Mouse (Mus musculus): ENCODE measurements around the gene Zfhx2.

DNA sequence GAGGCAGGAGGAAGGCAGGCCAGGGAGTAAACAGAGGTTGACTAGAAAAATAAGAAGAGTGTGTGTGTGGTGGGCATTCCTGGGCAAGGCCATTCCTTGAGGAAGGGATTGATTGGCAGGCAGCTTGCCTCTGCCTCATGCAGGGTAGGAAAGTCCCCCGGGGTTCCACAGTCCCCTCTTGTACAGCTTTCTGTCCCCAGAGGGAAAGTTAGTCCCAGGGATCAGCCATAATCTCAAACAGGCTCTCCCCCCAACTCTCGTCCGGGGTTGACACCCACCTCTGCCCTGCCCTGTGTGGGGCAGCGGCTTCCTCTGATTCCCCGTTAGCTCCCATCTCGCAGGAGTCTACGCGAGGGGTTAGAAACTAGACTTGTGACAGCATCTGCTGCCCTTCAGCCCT, 14.9 kb upstream of the Zfhx2 start:
- TF ChIP-seq EP300 (optimal IDR thresholded peaks at IDR 0.05) (no peak), CTCF (IDR thresholded peaks at IDR 0.05; ENCODE audit: low read depth) (no peak)
